In genomic region chr1:36904084-36904451, GRCm38 (mm10) we compare ENCODE assay signal across 9 mouse cellular contexts. TPM values are rescaled to one million over a fixed set of nuclear protein-coding genes. Genes with fewer than 3 reads are reported as not detected.
DNase-seq lines count a peak whose midpoint lies in the region; ATAC-seq and TF ChIP-seq lines count a peak whose summit lies in the region.
"Had no signal": no experiment of that assay in that cellular context is flagged by ENCODE, and none has a peak within 500 bp of the region (broad histone marks: within the 10 kb centered on the region; RNA-seq: fewer than 3 reads in every experiment).

No protein-coding gene starts in this region.

- H3K4me2 ChIP-seq in forebrain, postnatal 0 days (ENCODE audit: low read depth) = no peak overlapping the region
- no peak overlapping the region for H3K4me2 ChIP-seq in forebrain, embryonic 11.5 days (ENCODE audit: low read depth, low read length, severe bottlenecking)
- no peak overlapping the region for H3K4me2 ChIP-seq in lung, embryonic 14.5 days
- H3K4me2 ChIP-seq: hindbrain, embryonic 14.5 days had no signal

- no peaks in the 10 kb centered on the region for H3K36me3 ChIP-seq in forebrain, postnatal 0 days (ENCODE audit: insufficient read depth)
- no peaks in the 10 kb centered on the region for H3K36me3 ChIP-seq in forebrain, embryonic 11.5 days (ENCODE audit: control insufficient read depth, insufficient read depth, low read length)
- H3K36me3 ChIP-seq in lung, embryonic 14.5 days (ENCODE audit: insufficient read depth) = no peaks in the 10 kb centered on the region

- H3K4me3 ChIP-seq in forebrain, postnatal 0 days (ENCODE audit: low read depth, low read length) = no peak overlapping the region
- H3K4me3 ChIP-seq in forebrain, embryonic 11.5 days (ENCODE audit: low read depth, low read length) = no peak overlapping the region
- H3K4me3 ChIP-seq in lung, embryonic 14.5 days (ENCODE audit: low read depth, low read length) = no peak overlapping the region

- DNase-seq in forebrain, postnatal 0 days = peak; percentile 6
- no peak for DNase-seq in forebrain, embryonic 11.5 days (ENCODE audit: low spot score)
- DNase-seq in lung, embryonic 14.5 days = peak; percentile 43
- no peak for DNase-seq in lung, adult 18-20 months
- peak; percentile 57 for DNase-seq in CD4-positive, CD25-positive, alpha-beta regulatory T cell, adult 2 months (ENCODE audit: low read depth, low spot score)
- DNase-seq in adrenal gland, postnatal 25 days = no peak
- DNase-seq in natural killer cell, adult 2 months (ENCODE audit: low spot score in 2 of 2) = no peak

- no peak for ATAC-seq in forebrain, postnatal 0 days
- ATAC-seq in forebrain, embryonic 11.5 days (replicated peaks; ENCODE audit: low FRiP score) = no peak
- ATAC-seq in lung, embryonic 14.5 days (ENCODE audit: insufficient read depth) = no peak
- ATAC-seq in common myeloid progenitor, adult 5-6 weeks (replicated peaks; ENCODE audit: low read depth, poor library complexity, severe bottlenecking) = peak; percentile 59

- no peaks in the 10 kb centered on the region for H3K4me1 ChIP-seq in forebrain, postnatal 0 days (ENCODE audit: insufficient read depth)
- no peaks in the 10 kb centered on the region for H3K4me1 ChIP-seq in forebrain, embryonic 11.5 days (replicated peaks; ENCODE audit: control insufficient read depth, insufficient read depth, low read length)
- no peaks in the 10 kb centered on the region for H3K4me1 ChIP-seq in lung, embryonic 14.5 days (ENCODE audit: insufficient read depth)

- TF ChIP-seq CTCF in forebrain, postnatal 0 days (IDR thresholded peaks at IDR 0.05; ENCODE audit: low read depth) = peak; percentile 49
- TF ChIP-seq CTCF in lung, embryonic 14.5 days (IDR thresholded peaks at IDR 0.05; ENCODE audit: low read depth) = peak; percentile 43; the same call in 1 of the 2 replicates

- 52% methylated on average over 3 of the region's 3 CpGs for WGBS in forebrain, postnatal 0 days
- WGBS in forebrain, embryonic 11.5 days = 64% methylated on average over 3 of the region's 3 CpGs
- 48% methylated on average over 3 of the region's 3 CpGs for WGBS in lung, embryonic 14.5 days

- no peaks in the 10 kb centered on the region for H3K27me3 ChIP-seq in forebrain, postnatal 0 days (ENCODE audit: insufficient read depth, low read length)
- no peaks in the 10 kb centered on the region for H3K27me3 ChIP-seq in forebrain, embryonic 11.5 days (ENCODE audit: control insufficient read depth, insufficient read depth, low read length)
- H3K27me3 ChIP-seq in lung, embryonic 14.5 days (ENCODE audit: insufficient read depth, low read length) = no peaks in the 10 kb centered on the region

- no peak overlapping the region for H3K9ac ChIP-seq in forebrain, postnatal 0 days
- H3K9ac ChIP-seq in forebrain, embryonic 11.5 days (ENCODE audit: low read length) = no peak overlapping the region
- H3K9ac ChIP-seq in lung, embryonic 14.5 days = no peak overlapping the region
- H3K9ac ChIP-seq: hindbrain, embryonic 14.5 days had no signal

- H3K9me3 ChIP-seq in forebrain, postnatal 0 days (ENCODE audit: low read length) = no peaks in the 10 kb centered on the region
- no peaks in the 10 kb centered on the region for H3K9me3 ChIP-seq in forebrain, embryonic 11.5 days (ENCODE audit: control insufficient read depth, low read length)
- no peaks in the 10 kb centered on the region for H3K9me3 ChIP-seq in lung, embryonic 14.5 days (ENCODE audit: low read depth, low read length)

- H3K27ac ChIP-seq in forebrain, postnatal 0 days (ENCODE audit: low read depth, low read length) = no peak overlapping the region
- H3K27ac ChIP-seq in forebrain, embryonic 11.5 days (ENCODE audit: low read depth, low read length) = no peak overlapping the region
- no peak overlapping the region for H3K27ac ChIP-seq in lung, embryonic 14.5 days (ENCODE audit: low read depth)
- H3K27ac ChIP-seq: hindbrain, embryonic 14.5 days had no signal

RNA-seq across cellular contexts. Expression of gene Tmem131, which starts 39.4 kb away (rescaled TPM):
- total RNA-seq in forebrain, postnatal 0 days (2014; rRNA removed) = 19.9 and 29.3 TPM in 2 replicates
- 7.2 and 9.4 TPM in 2 replicates for polyA plus RNA-seq in forebrain, postnatal 0 days (2015; fragmentation: Nextera tagmentation; extraction: Ambion mirVana)
- polyA plus RNA-seq in forebrain, embryonic 11.5 days (2014; fragmentation: Nextera tagmentation; extraction: Ambion mirVana) = 21.2 and 23.3 TPM in 2 replicates
- 18.4 TPM in 2 replicates for polyA plus RNA-seq in lung, embryonic 14.5 days (2014; fragmentation: Nextera tagmentation; extraction: Ambion mirVana)
- total RNA-seq in common myeloid progenitor, adult 5-6 weeks (2017) = 18.6 and 28.1 TPM in 2 replicates
- 48.1 and 50.8 TPM in 2 replicates for total RNA-seq in adrenal gland, postnatal 25 days (2021)

Comparison
In these comparisons a context has a peak if more than half of its experiments do, and no peak if none do; other contexts are left out.
1. DNase-seq: peak in forebrain, postnatal 0 days (single experiment), lung, embryonic 14.5 days (single experiment) and CD4-positive, CD25-positive, alpha-beta regulatory T cell, adult 2 months (single experiment); none in forebrain, embryonic 11.5 days (single experiment), lung, adult 18-20 months (0 of 2), adrenal gland, postnatal 25 days (single experiment) and natural killer cell, adult 2 months (0 of 2).